Mouse (Mus musculus) neural tube, embryonic 10.5 days (tissue): Measurements from ENCODE around the gene Zfp37.
"Not testable (repeated sequence)": the region's sequence is repeated elsewhere in the genome, so short reads cannot be mapped to it uniquely, and the experiment has no call there.

ENCODE experiments used
- DNase-seq: peaks from one replicate; pipeline ENCODE4 v3.0.0-alpha.2; 2017; ENCODE audit warnings: low spot score; ENCODE audit errors: extremely low spot score

Gene Zfp37

DNA sequence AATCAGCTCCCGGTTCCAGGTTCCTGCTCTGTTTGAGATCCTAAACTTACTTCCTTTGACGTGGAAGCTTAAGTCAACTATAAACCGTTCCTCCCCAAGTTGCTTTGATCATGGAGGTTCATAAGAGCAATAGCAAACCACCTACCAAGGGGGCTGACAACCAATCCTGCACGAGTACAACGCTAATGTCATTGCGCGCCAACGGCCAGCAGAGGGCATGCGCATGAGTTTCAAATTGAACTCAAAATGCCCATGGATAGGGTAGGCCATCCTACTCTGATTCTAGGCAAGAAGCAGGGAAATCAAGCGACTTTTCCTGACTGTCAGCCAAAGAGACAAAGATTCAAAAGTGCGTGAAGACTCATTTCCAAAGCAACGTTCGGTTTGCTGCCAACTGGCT lies at the start of gene Zfp37:
TSS of gene Zfp37 (minus strand) at position 279 of the 400 bp plus-strand sequence.
- DNase-seq = no peak

DNA sequence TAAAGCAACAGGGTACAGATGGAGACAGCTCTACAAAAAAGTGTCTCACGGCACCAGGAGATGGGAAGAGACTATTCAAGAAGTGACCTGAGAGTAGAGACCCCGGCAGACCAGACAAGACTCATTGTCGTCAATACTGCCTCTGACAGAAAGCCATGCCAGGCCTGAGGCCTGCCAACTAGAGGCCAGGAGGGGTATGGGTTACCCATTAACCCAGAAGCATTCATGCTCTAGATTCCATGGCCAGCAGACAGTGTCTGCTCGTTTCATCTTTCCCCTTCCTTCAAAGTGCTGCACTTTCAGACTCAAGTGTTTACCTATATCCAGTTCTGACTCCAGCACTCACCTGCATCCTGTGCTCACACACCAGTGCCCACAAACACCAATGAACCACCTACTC lies 47.2 kb upstream of the Zfp37 start:
- no peak for DNase-seq

DNA sequence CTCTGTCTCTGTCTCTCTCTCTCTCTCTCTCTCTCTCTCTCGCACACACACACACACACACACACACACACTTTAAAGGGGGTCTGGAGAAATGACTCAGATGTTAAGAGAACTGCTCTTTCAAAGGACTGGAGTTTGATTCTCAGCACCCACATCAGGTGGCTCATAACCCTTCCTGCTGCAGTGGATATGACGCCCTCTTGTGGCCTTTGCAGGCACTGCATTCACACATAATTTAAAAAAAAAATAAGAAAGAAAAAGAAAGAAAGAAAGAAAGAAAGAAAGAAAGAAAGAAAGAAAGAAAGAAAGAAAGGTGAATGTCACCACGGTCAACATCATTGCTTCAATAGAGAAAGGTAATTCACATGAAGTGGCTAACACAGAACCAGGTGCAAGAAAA lies 46.4 kb upstream of the Zfp37 start:
- no peak for DNase-seq

DNA sequence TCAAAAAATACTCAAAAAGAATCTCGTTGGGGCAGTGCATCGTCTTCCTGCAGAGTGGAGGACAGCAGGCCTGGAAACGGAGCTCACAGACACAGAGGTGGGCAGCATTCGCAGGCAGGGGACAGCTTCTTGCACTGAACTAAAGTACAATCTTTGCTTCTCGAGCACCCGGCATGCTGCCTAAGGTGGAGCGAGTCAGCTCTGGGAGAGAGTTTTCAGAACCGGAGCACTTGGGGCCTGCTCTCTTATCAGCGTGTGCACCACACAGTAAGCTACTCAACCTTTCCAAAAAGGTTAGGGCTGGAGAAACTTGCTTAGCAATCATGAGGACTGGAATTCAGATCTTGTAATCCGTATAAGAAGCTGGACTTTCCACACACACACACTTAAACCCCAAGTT lies 45.8 kb upstream of the Zfp37 start:
- no peak for DNase-seq

DNA sequence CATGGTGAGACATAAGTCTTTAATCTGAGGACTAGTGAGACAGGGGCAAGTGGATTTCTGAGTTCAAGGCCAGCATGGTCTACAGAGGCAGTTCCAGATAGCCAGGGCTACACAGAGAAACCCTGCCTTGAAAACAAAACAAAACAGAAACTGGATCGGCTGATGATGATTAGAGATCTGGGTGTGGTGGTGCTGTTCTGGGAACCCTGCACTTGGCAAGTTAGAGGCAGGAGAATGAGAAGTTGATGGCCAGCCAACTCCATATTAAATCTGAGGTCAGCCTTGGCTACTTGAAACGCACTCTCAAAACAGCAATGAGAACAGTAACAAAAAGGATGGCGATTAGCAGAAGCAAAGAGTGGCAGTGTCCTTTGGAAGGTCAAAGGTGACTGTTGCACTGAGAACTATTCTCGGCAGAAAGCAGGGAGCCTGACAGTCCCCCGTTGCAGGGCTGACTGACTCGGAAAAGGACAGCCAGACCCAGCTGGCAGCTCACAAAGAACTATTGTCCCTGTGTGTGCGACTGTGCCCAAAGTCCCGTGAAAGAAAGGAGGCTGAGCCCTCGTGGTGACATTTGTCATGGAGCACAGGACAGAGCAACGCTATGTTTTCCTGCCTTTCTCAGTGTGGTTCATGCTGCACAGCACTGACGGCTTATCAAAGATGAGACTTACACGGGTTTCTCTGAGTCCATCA lies 44.1 kb upstream of the Zfp37 start:
- DNase-seq = peak; percentile 66

DNA sequence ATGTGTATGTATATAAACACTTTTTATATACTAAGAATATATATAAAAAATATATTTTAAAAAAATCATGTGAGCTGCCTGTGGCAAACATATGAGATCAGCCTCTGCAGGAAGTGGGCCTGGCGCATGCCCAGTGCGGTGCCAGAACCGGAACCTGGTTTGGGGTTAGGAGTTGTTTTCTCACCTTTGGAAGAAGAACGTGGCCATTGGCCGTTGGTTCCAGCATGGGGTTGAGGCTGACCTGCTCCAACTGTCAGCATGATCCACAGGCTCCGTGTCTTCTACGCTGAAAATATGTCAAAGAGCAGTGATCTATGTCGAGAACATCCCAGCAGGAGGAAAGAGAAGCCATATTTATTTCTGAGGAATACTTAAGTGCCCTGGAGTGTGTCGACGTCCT lies 43.1 kb upstream of the Zfp37 start:
- no peak for DNase-seq

- peak; percentile 11 for DNase-seq
These were observed 41.8 kb upstream of the Zfp37 start for GRCm38 (mm10) chr4:62272696-62273095.

DNA sequence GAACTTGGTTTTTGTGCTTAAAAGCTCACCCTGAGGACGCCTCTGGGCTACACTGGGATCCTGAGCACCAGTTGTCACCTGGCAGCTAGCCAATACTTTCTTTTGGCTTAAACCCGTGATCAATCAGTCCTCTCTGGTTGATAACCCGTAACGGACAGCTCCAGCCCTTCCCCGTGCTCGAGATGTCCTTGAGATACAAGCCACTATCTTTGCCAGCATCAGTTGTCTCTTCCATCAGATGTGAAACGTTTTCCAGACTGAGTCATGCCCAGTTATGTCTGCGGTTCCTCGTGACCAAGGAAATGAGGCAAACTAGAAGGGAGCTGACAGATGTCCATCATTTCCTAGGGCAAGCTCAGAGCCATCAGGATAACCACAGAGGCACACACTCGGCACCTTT lies 36.3 kb upstream of the Zfp37 start:
- DNase-seq = peak; percentile 10

GRCm38 (mm10) chr4:62266016-62266415 lies 35.2 kb upstream of the Zfp37 start:
- not testable (repeated sequence) for DNase-seq

DNA sequence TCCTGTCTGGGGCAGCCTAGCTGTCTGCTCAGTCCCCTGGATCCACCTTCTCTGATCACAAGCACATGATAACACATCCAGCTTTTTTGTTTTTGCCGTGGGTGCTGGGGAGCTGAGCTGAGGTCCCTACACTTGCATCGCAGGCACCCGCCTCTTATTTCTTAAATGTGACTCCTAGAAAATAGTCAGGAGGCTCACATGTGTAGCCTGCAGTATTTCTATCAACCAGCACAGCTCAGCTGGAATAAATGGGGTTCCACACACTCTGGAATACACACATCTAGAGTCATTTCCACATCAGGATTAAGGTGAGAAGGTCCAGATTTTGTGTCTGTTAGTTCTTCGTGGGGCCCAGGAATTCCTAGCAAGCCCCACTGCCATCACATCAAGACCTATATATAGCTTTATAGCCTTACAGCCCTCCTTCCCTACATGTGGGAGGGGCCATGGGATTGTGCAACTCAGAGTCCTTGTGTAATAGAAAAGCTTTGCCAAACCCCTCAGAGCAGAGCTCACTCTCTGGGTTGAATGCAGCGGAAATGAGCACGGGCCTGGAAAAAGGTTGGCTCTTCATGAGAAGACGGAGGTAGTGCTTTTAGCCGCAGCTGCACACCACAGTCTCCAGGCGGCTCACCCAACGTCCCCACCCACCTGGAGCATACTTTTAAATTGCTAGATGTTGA lies 34.4 kb upstream of the Zfp37 start:
- no peak for DNase-seq

GRCm38 (mm10) chr4:62263133-62263844 lies 32.4 kb upstream of the Zfp37 start:
- DNase-seq = no peak

DNA sequence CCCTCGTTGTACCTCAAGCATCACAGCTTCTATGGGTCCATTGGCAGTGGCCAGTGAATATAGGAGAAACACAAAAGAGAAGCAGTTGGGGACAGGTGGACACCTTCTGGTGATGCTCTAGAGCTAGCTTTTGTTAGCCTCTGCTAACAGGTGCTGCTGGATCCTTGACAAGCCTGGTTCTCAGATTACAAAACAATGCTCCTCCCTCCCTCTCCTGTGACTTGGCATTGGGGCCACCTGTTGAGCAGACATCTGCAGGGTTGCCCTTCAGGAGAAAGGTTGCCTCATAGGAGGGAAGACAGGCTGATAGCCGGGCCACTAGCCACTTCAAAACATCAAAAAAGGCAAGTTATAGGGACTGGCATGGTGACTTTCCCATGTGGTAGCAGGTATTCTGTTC lies 31.4 kb upstream of the Zfp37 start, which contains the start of gene Slc31a2:
TSS of gene Slc31a2 (plus strand) at position 287 of the 400 bp plus-strand sequence.
- DNase-seq = no peak

DNA sequence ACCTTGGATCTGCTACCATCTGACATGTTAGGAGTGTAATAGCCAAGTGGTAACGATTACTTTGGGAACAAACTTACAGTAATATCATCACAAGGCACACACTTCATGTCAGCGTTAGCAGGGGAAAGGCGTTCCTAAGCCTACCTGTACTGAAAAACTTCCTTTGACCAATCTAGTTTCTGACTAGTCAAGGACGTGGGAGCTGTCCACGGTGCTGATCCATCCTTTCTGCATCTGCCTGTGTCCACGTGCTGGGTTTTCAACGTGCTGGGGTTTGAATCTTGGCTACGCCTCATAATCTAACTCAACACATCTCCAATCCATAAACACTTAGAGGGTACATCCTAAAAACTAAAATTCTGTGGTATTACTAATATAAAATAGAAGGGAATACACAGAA lies 26.1 kb upstream of the Zfp37 start:
- peak; percentile 57 for DNase-seq

- no peak for DNase-seq
These were observed 23.7 kb upstream of the Zfp37 start for GRCm38 (mm10) chr4:62254551-62254950.

DNA sequence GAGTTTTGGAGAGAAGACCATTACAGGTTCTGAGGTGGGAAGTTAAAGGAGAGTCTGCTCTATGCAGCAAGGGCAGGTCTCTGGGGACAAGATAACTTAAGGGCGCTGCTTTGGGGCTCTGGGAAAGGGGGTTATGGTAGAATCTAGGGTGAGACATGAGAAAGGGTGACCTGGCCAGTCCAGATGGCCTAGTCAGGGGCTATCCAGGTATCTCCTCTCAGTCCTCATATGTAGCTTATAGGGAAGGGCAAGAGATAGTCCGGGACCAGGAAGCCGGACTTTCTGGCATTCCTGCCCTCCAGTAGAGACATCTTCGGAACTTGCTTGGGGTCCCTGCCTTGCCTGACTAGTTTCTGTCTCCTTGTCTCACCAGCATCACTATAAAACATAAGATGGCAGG lies 20.9 kb upstream of the Zfp37 start:
- no peak for DNase-seq

DNA sequence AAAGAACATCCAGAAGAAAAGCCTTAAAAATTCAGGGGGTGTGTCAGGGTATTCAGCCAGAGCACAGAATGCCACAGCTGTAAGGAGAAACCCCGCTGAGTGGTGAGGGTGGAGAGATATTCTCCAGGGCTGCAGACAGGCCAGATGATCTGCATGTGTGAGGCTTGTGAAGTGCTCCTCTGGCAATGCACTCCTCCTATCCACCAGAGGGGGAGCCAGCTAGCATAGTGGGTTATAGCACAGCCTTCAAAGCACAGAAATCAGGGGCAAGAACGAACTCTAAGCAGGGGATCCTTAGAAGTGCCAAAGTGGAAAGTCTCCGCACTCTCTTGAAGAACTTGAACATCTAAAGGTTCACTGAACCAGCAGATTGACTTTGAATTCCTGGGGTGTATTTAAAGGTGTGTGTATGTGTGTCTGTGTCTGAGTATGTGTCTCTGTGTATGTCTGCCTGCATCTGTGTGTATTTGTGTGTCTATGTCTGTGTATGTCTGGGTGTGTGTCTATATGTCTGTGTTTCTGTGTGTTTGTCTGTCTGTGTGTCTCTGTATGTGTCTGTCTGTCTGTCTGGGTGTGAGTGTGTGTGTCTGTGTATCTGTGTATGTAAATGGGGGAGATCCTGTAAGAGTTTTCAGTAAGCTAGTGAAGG lies 20.2 kb upstream of the Zfp37 start:
- no peak for DNase-seq

DNA sequence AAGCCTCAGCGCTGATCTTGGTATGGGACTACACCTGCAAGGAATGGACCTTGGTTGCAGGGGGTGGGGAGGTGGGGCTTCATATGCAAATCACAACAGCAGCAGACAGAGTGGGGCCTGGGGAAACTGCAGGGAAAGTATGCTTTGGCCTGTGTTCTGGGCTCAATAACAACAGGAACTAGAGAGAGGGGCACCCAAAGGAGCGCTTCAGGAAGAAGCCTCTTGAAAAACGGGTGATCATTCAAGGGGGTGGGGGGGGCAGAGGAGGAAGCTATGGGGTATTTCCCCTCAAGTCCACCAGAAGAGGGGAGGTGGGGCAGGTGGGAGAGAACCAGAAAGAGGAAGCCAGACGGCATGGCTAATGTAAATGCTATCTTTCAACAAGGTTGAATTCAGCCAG lies 17.5 kb upstream of the Zfp37 start:
- DNase-seq = no peak

GRCm38 (mm10) chr4:62240586-62240985 lies 9.7 kb upstream of the Zfp37 start:
- DNase-seq = no peak

GRCm38 (mm10) chr4:62230153-62230552 lies 694 bp downstream of the Zfp37 start:
- no peak for DNase-seq

DNA sequence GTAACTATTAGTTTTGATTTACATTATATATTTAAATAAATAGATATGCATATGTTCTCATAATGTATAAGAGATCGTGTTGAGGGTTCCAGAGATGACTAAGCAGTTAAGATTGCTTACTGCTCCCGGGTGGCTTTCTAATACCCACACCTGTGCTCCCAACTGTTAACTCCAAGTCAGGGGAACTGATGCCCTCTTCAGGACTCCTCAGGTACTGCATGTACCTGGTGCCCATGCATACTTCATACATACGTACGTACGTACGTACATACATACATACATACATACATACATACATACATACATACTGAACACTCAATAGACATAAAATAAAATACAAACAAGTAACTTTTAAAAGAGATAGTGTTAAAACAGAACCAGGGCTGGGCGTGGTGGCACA lies 1.4 kb downstream of the Zfp37 start:
- DNase-seq = no peak

- DNase-seq = peak; percentile 32
These were observed 2.5 kb downstream of the Zfp37 start for GRCm38 (mm10) chr4:62228391-62228790.

DNA sequence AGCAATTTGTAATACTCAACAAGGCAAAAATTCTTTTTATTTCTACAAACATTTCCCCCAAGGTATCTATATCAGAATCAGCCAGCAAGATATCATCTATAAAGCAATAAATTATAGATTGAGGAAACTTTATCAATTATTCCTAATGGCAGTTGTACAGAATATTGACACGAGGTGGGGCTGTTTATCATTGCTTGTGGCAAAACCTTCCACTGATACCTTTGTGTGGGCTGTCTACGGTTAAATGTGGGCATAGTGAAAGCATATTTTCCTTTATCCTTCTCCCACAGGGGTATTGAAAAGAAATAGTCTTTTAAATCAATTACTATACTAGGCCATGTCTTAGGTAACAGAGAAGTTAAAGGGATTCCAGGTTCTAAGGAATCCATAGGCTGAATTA lies 17.4 kb downstream of the Zfp37 start:
- no peak for DNase-seq
